Mouse (Mus musculus): ENCODE results near the gene Mylk2.

Gene Mylk2

DNA sequence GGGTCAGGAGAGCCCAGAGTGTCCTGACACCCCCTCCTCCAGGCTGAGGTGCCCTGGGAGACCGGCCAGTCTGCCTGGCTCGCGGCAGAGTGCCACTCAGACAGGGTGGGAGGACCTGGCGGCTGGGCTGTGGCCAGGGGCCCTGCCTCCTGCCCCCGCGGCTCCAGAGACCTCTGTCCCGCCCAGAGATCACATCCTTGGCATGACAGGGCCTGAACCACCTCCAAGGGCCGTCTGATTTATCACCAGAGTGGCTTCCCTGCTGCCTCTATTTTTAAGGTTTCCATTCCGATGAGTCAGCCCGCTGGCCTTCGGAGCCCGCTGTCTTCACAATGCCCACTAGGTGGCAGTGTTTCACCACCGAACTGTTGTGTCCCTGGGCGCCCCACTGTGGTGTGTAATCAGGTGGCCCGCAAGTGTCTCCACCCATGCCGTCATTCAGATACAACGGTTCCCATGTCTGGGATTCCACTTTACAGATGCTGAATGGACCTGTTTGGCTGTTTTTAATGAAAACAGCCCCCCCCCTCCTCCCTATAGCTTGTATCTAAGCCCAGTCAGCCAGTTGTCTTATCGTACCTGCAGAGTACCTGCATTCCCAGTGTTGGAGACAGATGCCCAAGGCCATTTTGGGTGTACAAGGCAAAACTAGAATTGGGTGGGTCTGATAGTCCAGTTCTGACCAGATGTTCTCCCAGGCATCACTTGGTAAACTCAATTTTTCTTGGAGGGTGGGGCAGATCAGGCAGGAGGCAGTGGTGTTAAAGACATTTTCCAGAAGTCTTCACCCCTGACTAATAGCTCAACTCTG lies 3.4 kb downstream of the Mylk2 start:
- peak; percentile 71 for DNase-seq

DNA sequence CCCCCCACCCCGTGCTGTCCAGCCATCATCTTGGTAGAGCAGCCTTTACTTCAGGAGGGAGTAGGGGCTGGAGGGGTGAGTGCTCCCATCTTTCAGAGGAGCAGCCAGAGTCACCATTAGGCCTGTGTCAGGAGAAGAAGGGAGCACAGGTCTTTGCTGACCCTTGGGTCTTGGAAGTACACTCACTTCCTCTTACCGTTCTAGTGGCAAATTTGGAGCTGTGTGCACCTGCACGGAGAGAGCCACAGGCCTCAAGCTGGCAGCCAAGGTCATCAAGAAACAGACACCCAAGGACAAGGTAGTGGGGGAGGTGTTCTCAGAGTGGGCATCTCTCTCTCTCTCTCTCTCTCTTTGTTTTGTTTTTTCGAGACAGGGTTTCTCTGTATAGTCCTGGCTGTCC lies 4.3 kb downstream of the Mylk2 start:
- no peak for DNase-seq

DNA sequence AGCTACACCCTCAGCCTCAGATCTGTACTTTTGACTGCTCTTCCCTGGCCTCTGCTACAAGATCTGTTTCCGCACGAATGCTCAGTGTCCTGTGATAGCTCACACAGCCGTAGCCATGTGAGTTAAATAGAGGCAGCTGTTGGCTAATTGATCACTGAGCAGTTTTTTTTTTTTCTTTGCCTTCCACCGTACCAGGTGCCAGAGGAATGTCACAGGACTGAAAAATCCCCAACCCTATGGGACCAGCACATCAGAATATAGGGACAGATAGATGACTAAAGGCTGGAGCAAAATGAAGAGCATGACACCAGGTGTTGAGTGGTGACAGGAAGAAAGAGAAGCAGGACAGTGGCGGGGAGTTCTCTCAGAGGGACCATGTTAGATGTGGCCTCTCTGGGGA lies 5.0 kb downstream of the Mylk2 start:
- no peak for DNase-seq

DNA sequence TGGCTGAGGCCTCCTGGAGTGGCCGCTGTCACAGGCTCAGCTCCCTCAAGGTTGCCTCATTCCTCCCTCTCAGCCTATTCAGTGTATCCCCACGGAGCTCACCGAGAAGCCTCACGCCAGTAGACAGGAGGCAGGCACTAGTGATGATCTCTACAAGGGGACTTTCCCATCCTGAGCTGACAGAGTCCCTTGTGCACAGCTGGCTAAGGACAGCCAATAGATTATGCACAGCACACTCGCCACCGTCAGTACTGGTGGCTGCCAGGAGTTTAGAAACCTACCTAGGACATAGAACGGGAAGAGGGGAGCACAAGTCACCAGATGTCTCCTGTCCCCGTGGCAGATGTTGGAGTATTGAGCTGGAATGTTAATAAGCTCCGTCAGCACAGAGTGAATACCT lies 6.5 kb downstream of the Mylk2 start:
- DNase-seq = no peak

DNA sequence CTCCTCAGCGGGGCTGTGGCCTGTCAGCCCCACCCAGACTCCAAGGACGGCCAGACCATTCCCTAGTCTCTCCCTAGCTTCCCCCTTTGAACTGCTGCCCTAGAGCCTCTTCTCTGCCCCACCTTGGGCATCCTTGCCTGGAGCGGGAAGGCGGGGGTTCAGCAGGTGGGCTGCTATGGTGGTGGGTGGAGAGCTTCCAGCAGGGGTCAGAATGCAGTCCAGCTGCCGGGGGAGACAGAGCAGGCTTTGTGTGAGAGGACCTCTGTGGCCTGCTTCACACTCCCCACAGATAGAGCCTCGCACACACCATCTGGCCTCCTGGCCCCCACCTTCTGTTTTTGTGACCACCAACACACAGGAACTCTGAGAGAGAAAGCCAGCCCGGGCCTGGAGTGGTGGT lies 11.2 kb downstream of the Mylk2 start:
- DNase-seq = no peak

DNA sequence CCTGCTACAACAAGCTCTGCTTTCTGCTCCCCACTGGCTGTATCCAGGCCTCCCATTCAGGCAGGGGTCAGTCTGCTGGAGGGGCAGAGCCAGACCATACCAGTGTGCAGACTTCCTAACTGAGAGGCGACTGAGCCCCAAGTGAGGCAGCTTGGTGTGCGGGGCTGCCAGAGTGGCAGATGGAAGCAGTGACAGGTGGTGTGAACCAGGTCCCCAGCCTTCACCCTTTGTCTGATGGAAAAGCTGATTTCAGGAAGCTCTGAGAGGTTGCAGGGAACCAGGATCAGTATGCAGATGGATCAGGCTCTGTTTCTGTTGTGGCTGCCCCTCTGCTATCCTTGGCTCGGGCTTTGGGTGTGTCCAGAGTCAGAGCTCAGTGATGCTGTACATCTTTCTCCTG lies 12.5 kb downstream of the Mylk2 start:
- no peak for DNase-seq

DNA sequence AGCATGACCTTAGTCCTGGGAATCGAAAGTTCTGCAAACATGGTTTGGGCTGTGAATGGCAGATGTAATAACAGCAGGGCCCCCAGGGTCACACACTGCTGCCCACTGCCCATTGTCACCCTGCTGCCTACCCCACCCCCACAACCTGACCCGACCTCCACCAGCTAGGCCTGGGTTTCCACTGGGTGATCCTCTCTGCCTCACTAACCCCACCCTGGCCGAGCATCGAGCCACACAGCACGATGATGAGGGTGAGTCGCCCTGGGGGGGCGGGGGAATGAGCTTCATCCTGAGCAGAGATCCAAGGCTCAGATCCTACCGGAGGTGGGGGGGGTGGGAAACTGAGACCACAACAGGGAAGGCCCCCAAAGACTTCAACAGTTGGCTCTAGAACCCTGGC lies 13.0 kb downstream of the Mylk2 start:
- DNase-seq = no peak

DNA sequence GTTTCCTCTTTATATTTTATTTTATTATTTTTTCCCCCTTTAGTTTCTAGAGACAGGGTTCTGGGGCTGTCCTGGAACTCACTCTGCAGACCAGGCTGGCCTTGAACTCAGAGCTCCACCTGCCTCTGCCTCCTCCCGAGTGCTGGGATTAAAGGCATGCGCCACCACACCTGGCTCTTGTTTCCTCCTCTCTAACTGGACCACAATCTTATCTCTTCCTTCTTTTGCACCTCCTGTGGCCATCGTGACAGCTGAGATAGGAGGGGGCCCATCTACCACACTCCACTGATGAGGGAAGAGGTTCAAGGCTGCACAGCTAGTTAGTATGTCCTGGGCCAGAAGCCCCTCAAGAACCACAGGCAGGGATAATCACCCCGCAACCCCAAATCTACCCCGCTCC lies 13.4 kb downstream of the Mylk2 start:
- no peak for DNase-seq

DNA sequence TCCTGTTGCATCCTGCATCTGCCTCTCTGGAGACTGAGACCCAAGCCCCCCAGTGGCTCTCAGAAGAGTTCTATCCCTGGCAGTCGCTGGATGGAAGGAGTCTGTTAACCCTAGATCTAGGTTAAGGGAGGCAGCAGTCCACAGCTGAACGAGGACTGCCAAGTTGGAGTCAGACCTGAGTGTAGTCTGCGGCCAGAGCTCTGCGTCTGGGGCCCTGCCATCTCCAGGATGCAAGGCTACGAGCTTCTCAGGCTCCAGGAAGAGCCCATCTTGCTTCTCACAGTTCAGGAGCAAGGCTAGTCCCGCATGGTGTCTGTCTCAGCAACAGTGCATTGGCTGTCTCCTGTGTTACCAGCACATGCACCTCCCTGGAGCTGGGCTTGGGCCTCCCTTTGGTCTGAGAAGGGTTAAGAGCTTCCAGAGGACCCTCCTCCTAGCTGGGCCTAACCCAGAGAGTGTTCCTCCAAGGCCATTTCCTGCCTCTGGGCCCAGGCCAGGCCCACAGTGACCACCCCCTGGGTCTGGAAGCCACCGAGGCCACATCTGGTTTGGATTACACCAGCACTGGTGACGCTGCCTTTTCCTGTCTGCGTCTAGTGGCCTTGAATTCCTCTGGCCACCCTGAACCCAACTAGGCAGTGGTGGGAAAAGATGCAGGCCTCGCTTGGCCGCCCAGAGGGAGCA lies 14.2 kb downstream of the Mylk2 start:
- no peak for DNase-seq

DNA sequence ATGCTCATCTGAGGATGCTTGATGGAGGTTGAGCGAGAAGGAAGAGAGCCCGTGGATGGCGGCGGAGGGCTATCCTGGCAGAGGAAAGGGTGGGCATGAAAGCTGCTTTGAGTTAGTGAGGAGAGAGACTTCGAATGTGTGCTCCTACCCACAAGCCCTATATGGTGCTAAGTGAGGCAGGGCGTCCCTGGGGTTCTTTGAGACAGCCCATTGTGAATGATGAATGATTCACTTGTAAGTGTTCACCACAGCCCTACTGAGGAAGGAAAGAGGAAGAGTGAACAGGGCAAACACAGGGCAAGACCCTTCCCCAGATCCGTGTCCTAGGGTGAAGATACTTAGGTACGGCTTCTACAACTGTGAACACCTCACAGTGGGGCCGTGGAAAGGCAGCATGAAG lies 15.7 kb downstream of the Mylk2 start:
- no peak for DNase-seq

DNA sequence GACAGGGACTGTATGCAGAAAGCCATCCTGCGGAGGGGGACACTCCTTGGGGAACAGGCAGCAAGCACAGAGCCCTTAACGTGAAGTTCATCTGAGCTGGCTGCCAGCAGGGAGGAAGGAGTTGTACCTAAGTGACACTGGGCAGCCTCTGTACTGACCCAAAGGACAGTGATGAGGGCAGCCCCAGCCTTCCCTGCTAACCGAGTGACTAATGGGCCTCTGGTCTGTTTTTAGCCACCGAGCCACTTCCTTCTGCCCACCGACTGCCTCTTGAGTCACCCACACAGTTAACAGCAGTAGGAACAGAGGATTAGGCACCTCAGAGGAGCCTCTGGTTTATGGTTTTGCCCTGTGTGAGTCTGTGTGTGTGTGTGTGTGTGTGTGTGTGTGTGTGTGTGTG lies 16.2 kb downstream of the Mylk2 start:
- peak; percentile 37 for DNase-seq

DNA sequence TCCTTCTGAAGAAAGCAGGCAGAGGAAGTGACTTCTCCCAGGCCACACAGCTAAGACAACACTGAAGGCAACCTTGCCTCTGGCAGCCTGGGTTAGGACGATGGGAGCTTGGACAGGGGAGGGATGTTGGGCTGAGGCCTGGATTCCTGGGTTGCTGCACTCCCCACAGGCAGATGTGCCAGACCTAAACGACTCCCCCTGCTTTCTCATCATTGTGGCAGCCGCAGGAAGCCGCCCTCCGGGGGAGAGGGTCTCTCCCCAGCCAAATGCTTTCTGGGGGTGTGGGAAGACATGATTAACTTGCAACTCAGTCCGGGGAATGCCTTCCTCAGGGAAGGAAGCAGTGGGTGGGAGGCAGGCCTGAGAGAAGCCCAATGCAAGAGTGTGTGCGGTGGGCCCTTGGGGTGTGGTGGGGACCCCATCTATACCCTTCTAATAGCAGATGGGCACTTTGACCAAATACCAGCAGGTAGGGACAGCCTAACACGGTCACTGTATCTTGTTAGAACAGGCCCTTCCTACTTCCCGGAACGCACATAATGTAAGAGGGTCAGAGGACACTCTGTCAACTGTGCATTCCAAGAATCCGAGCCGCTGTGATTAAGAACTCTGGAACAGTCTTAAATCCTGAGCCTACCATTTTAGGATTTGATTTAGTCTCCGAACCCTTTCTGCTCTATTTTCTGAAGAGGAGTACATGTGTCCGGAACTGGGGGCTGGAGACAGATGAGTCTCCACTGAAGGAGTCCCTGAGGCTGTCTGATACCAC lies 17.3 kb downstream of the Mylk2 start:
- DNase-seq = no peak

DNA sequence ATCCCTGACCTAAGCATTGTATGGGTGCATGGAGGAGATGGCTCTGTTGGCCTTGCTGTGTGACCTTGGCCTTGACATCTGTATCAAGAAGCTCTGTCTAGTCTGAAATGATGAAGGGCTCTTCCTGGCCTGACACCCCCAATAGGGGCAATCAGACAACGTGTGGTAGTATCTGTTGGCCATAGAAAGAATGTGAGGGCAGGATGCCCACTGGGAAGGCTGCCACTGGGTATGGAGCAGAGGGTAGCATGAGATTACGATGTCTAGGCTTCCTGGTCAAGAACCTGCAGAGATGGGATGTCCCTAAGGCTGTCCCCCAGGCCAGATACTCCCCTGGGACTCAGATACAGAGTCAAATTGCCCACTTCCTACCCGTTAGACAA lies 17.8 kb downstream of the Mylk2 start:
- DNase-seq = no peak

DNA sequence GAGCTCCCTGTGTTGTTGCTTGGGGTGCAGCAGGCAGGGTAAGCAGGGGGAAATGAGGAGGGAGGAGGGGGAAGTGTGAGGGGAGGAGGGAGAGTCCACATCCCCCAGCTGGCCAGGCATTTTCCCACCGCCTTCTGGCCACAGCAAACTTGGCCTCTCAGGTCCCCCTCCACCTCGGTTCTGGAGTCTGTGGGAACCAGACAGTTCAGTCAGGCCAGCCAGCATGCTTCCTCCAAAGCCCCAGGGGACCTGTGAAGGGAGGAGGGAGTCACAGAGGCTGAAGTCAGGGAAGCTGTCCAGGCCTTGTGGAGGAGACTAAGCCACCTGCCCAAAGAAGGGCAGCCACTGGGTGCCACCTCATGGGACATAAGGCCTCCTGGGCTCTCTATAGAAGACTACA lies 19.1 kb downstream of the Mylk2 start:
- DNase-seq = no peak

DNA sequence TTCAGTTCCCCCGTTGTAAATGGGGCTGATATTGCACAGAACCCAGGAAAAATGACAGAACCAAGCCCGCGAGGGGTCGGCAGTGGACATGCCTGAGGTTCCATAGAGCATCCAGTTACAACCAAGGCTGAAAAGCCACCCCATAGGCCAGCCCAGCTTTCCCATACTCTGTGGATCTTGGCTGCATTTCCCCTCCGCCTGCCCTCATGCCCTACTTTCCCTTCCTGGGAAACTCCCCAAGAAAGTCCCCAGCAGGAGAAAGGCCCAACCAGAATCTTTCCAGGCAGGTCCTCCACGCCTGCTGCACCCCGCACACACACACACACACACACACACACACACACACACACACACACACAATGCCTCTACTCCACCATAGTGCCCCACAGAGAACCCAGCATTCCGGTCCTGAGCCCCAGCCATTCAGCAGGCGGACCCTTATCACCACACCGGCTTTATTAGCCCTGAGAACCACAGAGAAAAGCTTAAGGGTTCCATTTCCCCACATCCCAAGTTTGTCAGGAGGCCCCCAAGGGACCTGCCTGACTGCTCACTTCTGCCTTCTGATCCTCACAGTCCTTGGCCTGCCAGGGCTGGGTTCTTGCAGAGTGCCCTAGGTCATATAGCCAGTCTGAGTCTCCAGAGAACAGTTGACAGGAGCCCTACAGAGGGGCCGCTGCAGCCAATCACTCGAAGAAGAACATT lies 20.5 kb downstream of the Mylk2 start:
- DNase-seq = no peak

DNA sequence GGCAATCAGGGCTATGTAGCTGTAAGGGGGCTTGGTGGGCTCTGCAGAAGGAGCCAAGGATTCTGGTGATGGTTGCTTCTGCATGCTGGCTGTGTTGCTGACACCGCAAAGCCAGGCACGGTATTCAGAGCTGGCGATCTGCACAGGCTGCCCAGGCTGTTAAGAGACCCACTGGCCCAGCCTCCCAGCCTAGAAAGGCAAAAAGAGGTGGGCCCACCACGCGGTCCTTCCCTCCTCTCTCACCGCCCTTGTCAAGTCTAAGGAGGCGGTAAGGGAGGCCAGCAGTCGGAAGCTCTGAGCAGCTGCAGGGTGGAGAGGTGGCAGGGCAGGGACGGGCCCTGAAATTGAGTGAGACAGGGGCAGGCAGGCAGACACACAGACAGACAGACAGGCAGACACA lies 21.9 kb downstream of the Mylk2 start, which contains the start of gene Foxs1:
TSS of gene Foxs1 (minus strand) at position 161 of the 400 bp plus-strand sequence.
- no peak for DNase-seq

DNA sequence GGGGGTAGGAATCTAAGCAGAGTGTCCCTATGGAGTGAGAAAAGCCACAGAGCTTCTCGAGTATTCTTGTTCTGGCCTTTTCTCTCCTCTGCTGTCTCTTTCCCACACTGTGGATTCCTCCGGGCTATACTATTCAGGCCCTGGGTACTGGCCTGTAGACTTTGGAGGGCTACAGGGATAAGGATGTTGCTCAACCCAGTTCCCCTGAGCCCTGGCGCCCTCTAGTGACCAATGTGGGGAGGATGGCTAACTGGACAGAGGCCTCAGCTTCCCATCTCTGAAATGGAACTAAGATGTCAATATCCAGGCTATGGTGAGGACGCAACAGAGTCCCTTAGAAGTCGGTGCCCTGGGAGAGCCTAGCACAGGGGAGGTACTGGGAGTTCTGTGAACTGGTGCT lies 22.5 kb downstream of the Mylk2 start:
- DNase-seq = no peak

DNA sequence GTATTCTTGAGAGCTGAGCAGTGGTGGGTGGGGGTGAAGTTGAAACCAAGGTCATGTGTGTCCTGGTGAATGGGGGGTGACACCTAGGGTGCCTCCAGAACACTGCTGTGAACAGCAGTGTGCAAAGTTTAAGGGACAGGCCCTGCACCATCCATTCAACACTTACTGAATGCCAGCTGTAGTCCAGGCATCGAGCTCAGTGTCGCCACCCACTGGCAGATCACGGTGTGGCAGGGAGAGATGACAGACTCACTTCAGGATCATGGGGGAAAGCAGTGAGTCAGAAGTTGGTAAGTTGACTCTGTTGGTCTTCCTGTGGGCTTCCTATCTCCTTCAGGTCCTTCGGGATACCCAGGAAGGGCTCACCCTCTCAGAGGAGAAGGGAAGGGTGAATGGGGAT lies 28.7 kb downstream of the Mylk2 start:
- no peak for DNase-seq

DNA sequence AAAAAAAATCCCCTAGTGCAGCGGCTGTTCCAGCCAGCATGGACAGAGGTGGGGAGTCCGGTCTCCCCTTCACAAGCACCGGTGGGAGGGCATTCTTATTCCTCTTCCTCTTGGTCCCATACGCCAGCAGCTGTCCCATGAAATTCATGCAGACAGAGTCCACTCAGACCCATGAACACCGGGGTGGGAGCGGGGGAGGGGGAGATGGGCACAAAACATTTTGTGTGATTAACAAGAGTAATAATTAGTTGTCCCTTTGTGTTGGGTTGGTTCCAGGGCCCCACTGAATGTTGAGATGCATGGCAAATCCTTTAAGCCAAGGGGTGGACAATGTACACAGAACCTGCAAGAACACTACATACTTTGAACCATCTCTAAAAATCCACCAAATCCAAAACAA lies 30.0 kb downstream of the Mylk2 start:
- no peak for DNase-seq

DNA sequence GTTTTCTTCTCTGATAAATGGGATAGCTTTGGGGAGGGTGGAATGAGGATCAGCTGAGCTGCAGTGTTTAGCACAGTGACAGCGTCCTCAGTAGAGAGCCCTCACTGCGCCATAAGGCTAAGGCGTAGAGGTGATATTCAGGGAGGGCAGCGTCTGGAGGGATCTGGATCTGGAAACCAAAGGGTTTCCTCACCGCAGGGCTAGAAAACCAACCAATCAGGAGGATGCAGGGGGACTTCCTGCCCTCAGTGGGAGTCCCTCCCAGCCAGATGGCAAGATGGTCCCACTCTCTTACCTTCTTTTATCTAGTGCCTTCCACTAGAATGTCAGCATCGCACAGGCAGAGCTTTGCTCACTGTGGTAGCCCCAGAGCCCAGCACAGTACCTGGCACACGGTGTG lies 30.6 kb downstream of the Mylk2 start:
- DNase-seq = no peak

DNA sequence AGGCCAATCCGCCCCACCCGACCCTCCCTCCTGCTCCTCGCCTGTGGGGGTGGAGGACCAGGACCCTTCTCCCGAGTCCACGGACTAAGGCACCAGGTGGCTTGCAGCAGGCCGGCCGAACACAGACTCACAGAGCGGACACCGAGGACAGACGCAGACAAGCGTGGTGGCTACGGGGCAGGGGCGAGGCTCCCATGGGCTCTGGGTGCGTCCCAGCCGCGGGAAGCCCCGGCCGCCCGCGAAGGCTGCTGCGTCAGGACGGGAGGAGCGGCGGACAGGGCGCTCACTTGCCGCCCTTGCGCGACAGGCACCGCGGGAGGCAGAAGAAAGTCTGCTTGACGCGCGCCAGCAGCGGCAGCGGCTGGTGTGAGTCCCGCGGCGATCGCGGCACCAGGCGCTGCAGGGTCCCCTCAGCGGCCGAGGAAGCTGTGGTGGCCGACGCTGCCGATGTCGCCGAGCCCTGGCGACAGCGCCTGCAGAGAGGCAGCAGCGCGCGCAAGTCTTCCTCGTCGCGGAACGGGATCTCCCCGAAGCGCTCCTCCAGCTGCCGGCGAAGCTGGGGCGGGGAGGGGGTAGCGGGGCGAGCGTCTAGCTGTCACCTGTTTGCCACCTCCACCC lies 31.9 kb downstream of the Mylk2 start:
- no peak for DNase-seq

DNA sequence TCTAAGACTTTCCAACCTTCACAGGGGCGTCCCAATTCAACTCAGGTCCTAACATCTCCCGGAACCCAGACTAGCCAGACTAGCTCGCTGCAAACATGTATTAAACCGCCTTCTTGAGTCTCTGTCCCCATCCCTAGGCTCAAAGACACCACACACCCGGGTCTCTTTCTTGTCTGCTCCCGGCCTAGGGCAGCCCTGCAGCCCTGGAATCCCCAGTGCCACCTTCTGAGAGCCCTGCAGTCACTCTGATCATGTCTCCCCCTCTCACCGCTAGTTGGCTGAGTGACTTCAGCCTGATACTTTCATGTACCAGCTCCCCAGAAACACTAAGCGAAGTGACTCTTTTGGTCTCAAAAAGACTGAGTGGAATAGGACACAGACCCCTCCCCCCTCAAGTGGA lies 32.4 kb downstream of the Mylk2 start:
- no peak for DNase-seq

DNA sequence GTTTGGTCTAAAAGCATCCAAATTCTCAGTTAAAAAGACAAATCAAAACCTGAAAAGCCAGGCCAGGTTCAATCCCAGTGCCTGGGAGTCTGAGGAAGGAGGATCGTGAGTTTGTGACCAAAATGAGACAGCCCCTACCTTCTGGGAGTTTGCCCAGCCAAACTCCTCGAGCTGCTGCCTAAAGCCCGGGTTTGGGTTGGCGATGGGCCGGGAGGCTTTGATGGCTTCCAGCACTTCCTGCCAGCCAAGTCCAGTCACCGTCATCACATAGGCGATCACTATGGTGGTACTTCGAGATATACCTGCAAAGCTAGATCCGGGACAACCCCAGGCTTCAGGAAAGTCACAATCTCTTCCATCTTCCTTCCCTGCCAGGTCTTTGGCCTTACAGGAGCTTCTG lies 32.9 kb downstream of the Mylk2 start:
- DNase-seq = no peak

Measured in layer of hippocampus, adult 9-11 months (tissue).